Mouse (Mus musculus) 416B (cell line): ENCODE data around the gene Morf4l1.
"Not testable (repeated sequence)": the region's sequence is repeated elsewhere in the genome, so short reads cannot be mapped to it uniquely, and the experiment has no call there.

Experiments
- DNase-seq: peaks from one replicate; pipeline ENCODE4 v3.0.0; 2011; ENCODE audit warnings: low read depth

Morf4l1 gene

GRCm38 (mm10) chr9:90113651-90114566 is 665 bp downstream of the Morf4l1 start:
- peak; percentile 92 for DNase-seq

GRCm38 (mm10) chr9:90113151-90113550 is 1.4 kb downstream of the Morf4l1 start:
- peak; percentile 54 for DNase-seq

GRCm38 (mm10) chr9:90109386-90109785 is 5.2 kb downstream of the Morf4l1 start:
- peak; percentile 19 for DNase-seq

- no peak for DNase-seq
Observed at GRCm38 (mm10) chr9:90108272-90108671, 6.3 kb downstream of the Morf4l1 start.

GRCm38 (mm10) chr9:90106915-90107314 is 7.7 kb downstream of the Morf4l1 start:
- DNase-seq = peak; percentile 67

- DNase-seq = no peak
Observed at GRCm38 (mm10) chr9:90105462-90105861, 9.1 kb downstream of the Morf4l1 start.

GRCm38 (mm10) chr9:90100760-90101159 is 13.8 kb downstream of the Morf4l1 start:
- DNase-seq = peak; percentile 55

GRCm38 (mm10) chr9:90098934-90099333 is 15.6 kb downstream of the Morf4l1 start:
- DNase-seq = peak; percentile 54

- peak; percentile 37 for DNase-seq
Observed at GRCm38 (mm10) chr9:90089339-90090104, 25.1 kb downstream of the Morf4l1 start.

- peak; percentile 33 for DNase-seq
Observed at GRCm38 (mm10) chr9:90087906-90088485, 26.6 kb downstream of the Morf4l1 start.

GRCm38 (mm10) chr9:90084766-90085468 is 29.7 kb downstream of the Morf4l1 start:
- peak; percentile 57 for DNase-seq

- DNase-seq = no peak
Observed at GRCm38 (mm10) chr9:90084152-90084551, 30.4 kb downstream of the Morf4l1 start.

- peak; percentile 35 for DNase-seq
Observed at GRCm38 (mm10) chr9:90082992-90083391, 31.6 kb downstream of the Morf4l1 start.

- DNase-seq = not testable (repeated sequence)
Observed at GRCm38 (mm10) chr9:90081961-90082360, 32.6 kb downstream of the Morf4l1 start.

GRCm38 (mm10) chr9:90076849-90077461 is 37.6 kb downstream of the Morf4l1 start:
- peak; percentile 61 for DNase-seq

- peak; percentile 21 for DNase-seq
Observed at GRCm38 (mm10) chr9:90076131-90076530, 38.4 kb downstream of the Morf4l1 start.

- DNase-seq = peak; percentile 53
Observed at GRCm38 (mm10) chr9:90075336-90075735, 39.2 kb downstream of the Morf4l1 start.

GRCm38 (mm10) chr9:90070174-90070573 is 44.4 kb downstream of the Morf4l1 start:
- DNase-seq = no peak

GRCm38 (mm10) chr9:90069485-90069884 is 45.1 kb downstream of the Morf4l1 start:
- DNase-seq = no peak

- no peak for DNase-seq
Observed at GRCm38 (mm10) chr9:90068786-90069185, 45.8 kb downstream of the Morf4l1 start.

- DNase-seq = peak; percentile 20
Observed at GRCm38 (mm10) chr9:90067341-90067740, 47.2 kb downstream of the Morf4l1 start.
